Mouse (Mus musculus): ENCODE measurements at regions not wholly inside any gene's neighbourhood (a gene's known extent, or its start where the extent isn't known, plus 50 kb on each side); places are given as distances from the start of the nearest gene placed in this dataset.
"Not testable (repeated sequence)": the region's sequence is repeated elsewhere in the genome, so short reads cannot be mapped to it uniquely, and the experiment has no call there.

GRCm38 (mm10) chr9:3996686-3997085 lies 312.6 kb downstream of the Aasdhppt start:
- intact Hi-C loops (cut with DNase I): no loop called here
- H3K36me3 ChIP-seq (ENCODE audit: control insufficient read depth, insufficient read depth, low read length): no peaks in the 10 kb centered on the region
- H3K79me2 ChIP-seq (replicated peaks; ENCODE audit: control insufficient read depth, insufficient read depth, low read length): no peaks in the 10 kb centered on the region
- H3K27me3 ChIP-seq (ENCODE audit: control insufficient read depth, insufficient read depth, low read length): no peaks in the 10 kb centered on the region
- 60% methylated on average over 3 of the region's 3 CpGs for WGBS
- no peak overlapping the region for H3K4me3 ChIP-seq
- DNase-seq: no peak
- no peak for TF ChIP-seq CTCF (IDR thresholded peaks at IDR 0.05)
- no peak for TF ChIP-seq EP300 (IDR thresholded peaks at IDR 0.05; ENCODE audit: insufficient read depth, low read depth, low read length)
- no peak for TF ChIP-seq POLR2A (IDR thresholded peaks at IDR 0.05; ENCODE audit: insufficient read depth, low read depth, low read length)
- no peaks in the 10 kb centered on the region for H3K4me1 ChIP-seq (ENCODE audit: control insufficient read depth, insufficient read depth, low read length)
- H3K9ac ChIP-seq (ENCODE audit: low read depth, low read length): no peak overlapping the region
- H3K27ac ChIP-seq: no peak overlapping the region

- H3K27me3 ChIP-seq (ENCODE audit: control insufficient read depth, insufficient read depth, low read length); H3K9ac ChIP-seq (ENCODE audit: low read depth, low read length); H3K36me3 ChIP-seq (ENCODE audit: control insufficient read depth, insufficient read depth, low read length); H3K4me3 ChIP-seq; intact Hi-C loops (cut with DNase I); H3K4me1 ChIP-seq (ENCODE audit: control insufficient read depth, insufficient read depth, low read length); DNase-seq; H3K79me2 ChIP-seq (replicated peaks; ENCODE audit: control insufficient read depth, insufficient read depth, low read length); H3K27ac ChIP-seq: not testable (repeated sequence)
- WGBS: 74% methylated on average over 3 of the region's 3 CpGs
Measured at GRCm38 (mm10) chr9:3988383-3988782, 320.9 kb downstream of the Aasdhppt start.

DNA sequence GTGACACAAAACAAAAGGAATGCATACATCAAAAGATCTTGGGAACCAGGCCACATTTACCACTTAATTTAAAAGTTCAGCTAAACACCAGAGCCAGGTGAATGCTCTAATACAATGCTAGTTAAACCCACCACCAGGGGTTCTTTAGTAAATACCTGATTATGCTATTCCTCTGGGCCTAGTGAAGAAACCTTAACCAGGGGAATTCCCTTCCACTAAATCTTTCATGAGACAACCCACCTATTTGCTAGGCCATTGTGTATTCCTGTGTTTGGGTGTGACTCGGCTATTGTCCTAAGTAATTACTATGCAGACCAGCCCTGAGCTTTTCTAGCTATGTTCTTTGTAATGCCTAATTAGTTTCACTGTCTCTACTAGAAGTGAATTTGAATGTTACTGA lies 321.3 kb downstream of the Aasdhppt start:
- H3K79me2 ChIP-seq (replicated peaks; ENCODE audit: control insufficient read depth, insufficient read depth, low read length); H3K27me3 ChIP-seq (ENCODE audit: control insufficient read depth, insufficient read depth, low read length); H3K36me3 ChIP-seq (ENCODE audit: control insufficient read depth, insufficient read depth, low read length); intact Hi-C loops (cut with DNase I); H3K9ac ChIP-seq (ENCODE audit: low read depth, low read length); H3K27ac ChIP-seq; H3K4me3 ChIP-seq; DNase-seq; H3K4me1 ChIP-seq (ENCODE audit: control insufficient read depth, insufficient read depth, low read length): not testable (repeated sequence)
- WGBS: 70% methylated on average over 1 of the region's 1 CpGs
